Mouse (Mus musculus): ENCODE results near the gene 0610037L13Rik.

- TF ChIP-seq GATA1 (IDR thresholded peaks at IDR 0.05; ENCODE audit: borderline replicate concordance, low read length): no peak
- TF ChIP-seq FLI1 (IDR thresholded peaks at IDR 0.05; ENCODE audit: low read length): no peak
Observed at GRCm38 (mm10) chr4:107921152-107921695, 31.6 kb downstream of the 0610037L13Rik start.

Data from megakaryocyte, embryonic 14.5 days (primary cell).